Mouse (Mus musculus) spleen, adult 2 months (tissue): Measurements from ENCODE around the gene Tnnt1.

Source experiments
- CTCF ChIP-seq: fragments of 200-500 bp; IDR thresholded peaks from 2 replicates; pipeline ENCODE4 v1.5.1; 2011; ENCODE audit warnings: mild to moderate bottlenecking, inconsistent platforms; ENCODE audit not compliant: insufficient read depth, insufficient read length, insufficient replicate concordance; ENCODE audit errors: extremely low read depth
- POLR2A ChIP-seq: fragments of 200-500 bp; IDR thresholded peaks from 2 replicates; pipeline ENCODE4 v1.6.1; 2011; ENCODE audit warnings: low read depth, low read length, inconsistent platforms

- TF ChIP-seq CTCF (no peak), POLR2A (no peak)
These were observed 16.0 kb upstream of the Tnnt1 start, which contains the start of gene Dnaaf3 for GRCm38 (mm10) chr7:4532005-4532729.
